Mouse (Mus musculus): ENCODE data around the gene Aldh1a2. TPM values are rescaled to one million over a fixed set of nuclear protein-coding genes. Genes with fewer than 3 reads are reported as not detected.

Gene Aldh1a2
- total RNA-seq (2021): 1 to 10 TPM; 5.4 to 5.6 TPM
- long read RNA-seq, partial matches to known transcripts: 0 of 1 reads
- long read RNA-seq, other reads (novel, unspliced or antisense): 0 of 1 reads

- peak in 1 of 2 experiments; percentile 19 for DNase-seq (ENCODE audit: low spot score in 2 of 2)
Observed at GRCm38 (mm10) chr9:71215248-71216035, at the start of gene Aldh1a2. Gene Aldh1a2 (plus strand): TSS chr9:71215789.

GRCm38 (mm10) chr9:71166019-71166705, 49.4 kb upstream of the Aldh1a2 start:
- no peak for DNase-seq (ENCODE audit: low spot score in 2 of 2)

GRCm38 (mm10) chr9:71166871-71167465, 48.6 kb upstream of the Aldh1a2 start:
- no peak for DNase-seq (ENCODE audit: low spot score in 2 of 2)

GRCm38 (mm10) chr9:71167473-71168215, 47.9 kb upstream of the Aldh1a2 start:
- DNase-seq (ENCODE audit: low spot score in 2 of 2): peak in 1 of 2 experiments; percentile 30

- DNase-seq (ENCODE audit: low spot score in 2 of 2): no peak
Observed at GRCm38 (mm10) chr9:71168511-71168910, 47.1 kb upstream of the Aldh1a2 start, which contains the start of gene Aqp9. Gene Aqp9 (minus strand): TSS chr9:71168682.

GRCm38 (mm10) chr9:71173533-71173932, 42.1 kb upstream of the Aldh1a2 start:
- no peak for DNase-seq (ENCODE audit: low spot score in 2 of 2)

GRCm38 (mm10) chr9:71174316-71174975, 41.1 kb upstream of the Aldh1a2 start:
- DNase-seq (ENCODE audit: low spot score in 2 of 2): no peak

GRCm38 (mm10) chr9:71175686-71176085, 39.9 kb upstream of the Aldh1a2 start:
- no peak for DNase-seq (ENCODE audit: low spot score in 2 of 2)

GRCm38 (mm10) chr9:71179276-71179896, 36.2 kb upstream of the Aldh1a2 start:
- DNase-seq (ENCODE audit: low spot score in 2 of 2): no peak

GRCm38 (mm10) chr9:71179964-71180700, 35.5 kb upstream of the Aldh1a2 start:
- peak in 1 of 2 experiments; percentile 6 for DNase-seq (ENCODE audit: low spot score in 2 of 2)

- no peak for DNase-seq (ENCODE audit: low spot score in 2 of 2)
Observed at GRCm38 (mm10) chr9:71185285-71185684, 30.3 kb upstream of the Aldh1a2 start.

- no peak for DNase-seq (ENCODE audit: low spot score in 2 of 2)
Observed at GRCm38 (mm10) chr9:71185823-71186222, 29.8 kb upstream of the Aldh1a2 start.

- no peak for DNase-seq (ENCODE audit: low spot score in 2 of 2)
Observed at GRCm38 (mm10) chr9:71187396-71187795, 28.2 kb upstream of the Aldh1a2 start.

GRCm38 (mm10) chr9:71188647-71189415, 26.8 kb upstream of the Aldh1a2 start:
- DNase-seq (ENCODE audit: low spot score in 2 of 2): peak; percentile 16 to 68

- no peak for DNase-seq (ENCODE audit: low spot score in 2 of 2)
Observed at GRCm38 (mm10) chr9:71198826-71199225, 16.8 kb upstream of the Aldh1a2 start.

- no peak for DNase-seq (ENCODE audit: low spot score in 2 of 2)
Observed at GRCm38 (mm10) chr9:71202265-71202664, 13.3 kb upstream of the Aldh1a2 start.

- no peak for DNase-seq (ENCODE audit: low spot score in 2 of 2)
Observed at GRCm38 (mm10) chr9:71209299-71209698, 6.3 kb upstream of the Aldh1a2 start.

GRCm38 (mm10) chr9:71210870-71211269, 4.7 kb upstream of the Aldh1a2 start:
- peak in 1 of 2 experiments; percentile 57 for DNase-seq (ENCODE audit: low spot score in 2 of 2)

- DNase-seq (ENCODE audit: low spot score in 2 of 2): no peak
Observed at GRCm38 (mm10) chr9:71213636-71214035, 2.0 kb upstream of the Aldh1a2 start.

All from layer of hippocampus, adult 18-20 months (tissue).